Mouse (Mus musculus): ENCODE results near the gene Tomm20l. TPM values are rescaled to one million over a fixed set of nuclear protein-coding genes. Genes with fewer than 3 reads are reported as not detected.

The Tomm20l gene
- total RNA-seq, 1 experiment from 2014 or later, result 15.2 TPM

DNA sequence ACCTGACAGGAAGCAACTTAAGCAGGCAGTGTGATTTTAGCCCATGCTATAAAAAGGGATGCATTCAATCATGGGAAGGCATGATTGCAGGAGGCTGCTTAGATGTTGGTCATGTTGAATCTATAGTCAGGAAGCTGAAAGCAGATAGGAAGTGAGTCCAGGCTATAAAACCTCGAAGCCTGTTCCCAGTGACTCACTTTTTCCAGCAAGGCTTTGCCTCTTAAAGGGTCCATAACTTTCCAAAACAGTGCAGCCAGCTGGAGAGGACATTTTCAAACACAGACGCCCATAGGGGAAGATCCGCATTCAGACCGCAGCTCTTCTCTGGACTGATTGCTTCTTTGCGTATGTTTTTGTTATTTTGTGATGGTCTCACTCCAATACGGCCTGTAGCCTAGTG lies 43.8 kb downstream of the Tomm20l start:
- no peak for DNase-seq

DNA sequence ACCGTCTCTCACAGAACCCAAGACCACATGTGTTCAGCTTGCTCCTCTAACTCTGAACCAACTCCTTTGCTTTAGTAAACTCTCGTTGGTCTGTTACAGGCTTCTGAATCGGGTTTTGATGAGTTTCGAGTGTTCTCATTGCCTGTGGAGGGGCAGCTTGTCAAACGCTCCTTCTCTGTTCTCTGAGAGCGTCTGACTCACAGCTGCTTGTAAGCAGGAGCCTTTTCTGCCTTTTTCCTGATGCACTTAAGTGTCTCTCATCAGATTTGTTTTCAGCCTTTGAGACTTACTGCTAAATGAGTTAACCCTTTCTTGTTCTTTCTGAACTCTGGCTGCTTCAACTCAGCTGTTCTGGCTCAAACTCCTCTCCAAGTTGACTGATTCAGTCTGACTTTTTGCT lies 46.7 kb downstream of the Tomm20l start:
- DNase-seq, result no peak

DNA sequence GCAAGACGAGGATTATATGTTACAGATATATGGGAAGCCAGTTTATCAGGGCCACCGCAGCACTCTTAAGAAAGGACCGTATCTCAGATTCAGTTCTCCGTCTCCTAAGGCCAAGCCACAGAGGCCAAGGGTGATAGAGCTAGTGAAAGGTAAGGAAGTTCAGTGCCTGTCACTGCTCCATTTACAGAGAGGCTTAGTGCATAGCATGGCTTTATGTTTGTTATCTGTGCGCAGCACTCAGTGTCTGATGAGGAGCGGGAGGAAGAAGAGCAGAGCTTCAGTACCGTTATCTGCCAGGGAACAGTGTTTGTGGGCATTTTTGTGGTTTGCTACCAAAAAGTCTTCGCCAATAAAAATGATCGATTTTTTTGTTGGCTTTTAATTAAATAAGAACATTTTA lies 53.2 kb downstream of the Tomm20l start:
- no peak for DNase-seq

DNA sequence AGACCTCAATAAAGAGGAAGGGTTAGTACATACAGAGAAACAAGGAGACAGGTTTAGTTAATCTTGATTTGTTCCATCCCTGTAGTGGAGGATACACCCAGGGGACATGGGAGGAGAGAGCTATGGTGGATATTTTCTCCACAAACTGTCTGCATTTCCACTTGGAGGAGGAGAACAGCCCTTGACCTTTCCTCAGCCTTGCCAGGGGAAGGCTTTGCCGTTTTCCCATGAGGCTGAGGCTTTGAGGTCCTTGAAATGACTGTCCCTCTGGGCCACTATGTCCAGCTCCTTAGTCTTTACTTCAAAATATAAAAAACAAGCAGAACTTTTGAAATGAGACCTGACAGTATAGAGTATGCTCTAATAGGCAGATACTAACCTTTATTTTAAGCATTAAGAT lies 58.7 kb downstream of the Tomm20l start:
- DNase-seq, result no peak

Other genes with a start within 250 kb of the Tomm20l start
- gene Actr10, start 173.6 kb upstream of the Tomm20l start, total RNA-seq (2021), result 183 and 197 TPM in 2 replicates
- 332 and 408 TPM in 2 replicates for gene Psma3, start 136.8 kb upstream of the Tomm20l start, total RNA-seq (2021)
- gene Arid4a, start 95.4 kb upstream of the Tomm20l start, total RNA-seq (2021), result 23.9 and 27.9 TPM in 2 replicates
- 46.7 and 51.3 TPM in 2 replicates for gene Timm9, start 25.3 kb downstream of the Tomm20l start, total RNA-seq (2021)
- 12.1 and 15.5 TPM in 2 replicates for gene 2700049A03Rik, start 25.4 kb downstream of the Tomm20l start, total RNA-seq (2021)
- gene Dact1, start 198.5 kb downstream of the Tomm20l start, total RNA-seq (2021), result 17.8 and 20.4 TPM in 2 replicates